Mouse (Mus musculus) liver, adult 2 months (tissue): Measurements from ENCODE around the gene Cntrl.

ENCODE experiments used
- CTCF ChIP-seq: fragments of 200-500 bp; IDR thresholded peaks from 2 replicates; pipeline ENCODE4 v1.5.1; 2011; ENCODE audit warnings: low read depth, low read length, control low read depth
- POLR2A ChIP-seq: fragments of 200-500 bp; IDR thresholded peaks from 2 replicates; pipeline ENCODE4 v1.6.1; 2011; ENCODE audit warnings: low read length, control low read depth; ENCODE audit not compliant: insufficient read depth; ENCODE audit errors: extremely low read depth

DNA sequence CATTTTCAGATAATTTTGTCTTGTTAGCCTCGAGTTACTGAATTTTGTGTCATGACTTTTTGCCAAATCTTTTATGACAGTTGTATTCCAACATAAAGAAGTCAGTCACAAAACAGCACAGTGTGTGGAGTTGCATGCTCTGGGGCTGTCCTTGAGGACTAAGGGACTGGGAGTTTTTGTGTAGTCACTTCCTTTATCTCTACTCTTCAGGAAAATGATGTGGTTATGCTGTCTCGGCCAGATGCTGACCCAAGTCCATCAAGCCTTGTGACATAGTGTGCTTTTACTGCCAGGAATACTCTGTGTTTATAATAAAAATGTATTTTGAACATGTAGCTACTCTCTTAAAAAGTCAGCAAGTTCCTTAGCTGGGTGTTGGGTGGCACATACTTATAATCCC is 47.7 kb downstream of the Cntrl start:
- no peak for TF ChIP-seq POLR2A
- no peak for TF ChIP-seq CTCF
